Mouse (Mus musculus) lung, embryonic 14.5 days (tissue): ENCODE measurements at regions not wholly inside any gene's neighbourhood (a gene's known extent, or its start where the extent isn't known, plus 50 kb on each side); places are given as distances from the start of the nearest gene placed in this dataset.
"Not testable (repeated sequence)": the region's sequence is repeated elsewhere in the genome, so short reads cannot be mapped to it uniquely, and the experiment has no call there.

Experiments used
- ATAC-seq: fragments of 200-750 bp; cut with Nextera tagmentation; 2 replicates; pipeline ENCODE4 v1.8.0; 2017; ENCODE audit warnings: mild to moderate bottlenecking, moderate TSS enrichment, moderate library complexity; ENCODE audit not compliant: insufficient read depth
- DNase-seq: peaks from one replicate; pipeline ENCODE4 v3.0.0-alpha.2; 2015
- H3K27ac ChIP-seq: fragments of 300-500 bp; sonication (generic); 2 replicates; pipeline ENCODE4 v1.5.1; 2014; ENCODE audit warnings: low read depth, mild to moderate bottlenecking, moderate library complexity
- H3K27me3 ChIP-seq: fragments of 300-500 bp; sonication (generic); 2 replicates; pipeline ENCODE4 v1.6.1; 2014; ENCODE audit warnings: low read length, control low read depth; ENCODE audit not compliant: insufficient read depth
- H3K36me3 ChIP-seq: fragments of 300-500 bp; sonication (generic); 2 replicates; pipeline ENCODE4 v1.6.1; 2014; ENCODE audit warnings: control low read depth; ENCODE audit not compliant: insufficient read depth
- H3K4me1 ChIP-seq: fragments of 300-500 bp; sonication (generic); 2 replicates; pipeline ENCODE4 v1.6.1; 2014; ENCODE audit warnings: antibody characterized with exemption, control low read depth; ENCODE audit not compliant: insufficient read depth
- H3K4me2 ChIP-seq: fragments of 300-500 bp; sonication (generic); 2 replicates; pipeline ENCODE4 v1.6.1; 2014; ENCODE audit warnings: mild to moderate bottlenecking
- H3K4me3 ChIP-seq: fragments of 300-500 bp; sonication (generic); 2 replicates; pipeline ENCODE4 v1.5.1; 2014; ENCODE audit warnings: low read depth, low read length
- H3K9ac ChIP-seq: fragments of 300-500 bp; sonication (generic); 2 replicates; pipeline ENCODE4 v1.6.1; 2014
- H3K9me3 ChIP-seq: fragments of 300-500 bp; sonication (generic); 2 replicates; pipeline ENCODE4 v1.6.1; 2016; ENCODE audit warnings: low read depth, low read length, control low read depth
- CTCF ChIP-seq: IDR thresholded peaks from 2 replicates; pipeline ENCODE4 v1.5.1; 2016; ENCODE audit warnings: antibody characterized with exemption, low read depth
- WGBS: fragments of 180-500 bp; shearing (Covaris S2); extraction: QIAGEN DNeasy Blood & Tissue Kit; methylation state at CpG from one replicate; pipeline ENCODE4 v1.1.7; 2014; 5-methylcytosine and 5-hydroxymethylcytosine counted together

GRCm38 (mm10) chr14:19327321-19327720, 91.4 kb downstream of the Gm21738 start:
- H3K27ac ChIP-seq, result no peak overlapping the region
- WGBS, result 77% methylated on average over 6 of the region's 6 CpGs
- H3K9me3 ChIP-seq, result no peaks in the 10 kb centered on the region
- no peak overlapping the region for H3K9ac ChIP-seq
- H3K4me1 ChIP-seq, result no peaks in the 10 kb centered on the region
- no peak overlapping the region for H3K4me3 ChIP-seq
- H3K4me2 ChIP-seq, result no peak overlapping the region
- DNase-seq (no peak), ATAC-seq (no peak)
- no peak for TF ChIP-seq CTCF
- H3K36me3 ChIP-seq, result no peaks in the 10 kb centered on the region
- no peaks in the 10 kb centered on the region for H3K27me3 ChIP-seq

DNA sequence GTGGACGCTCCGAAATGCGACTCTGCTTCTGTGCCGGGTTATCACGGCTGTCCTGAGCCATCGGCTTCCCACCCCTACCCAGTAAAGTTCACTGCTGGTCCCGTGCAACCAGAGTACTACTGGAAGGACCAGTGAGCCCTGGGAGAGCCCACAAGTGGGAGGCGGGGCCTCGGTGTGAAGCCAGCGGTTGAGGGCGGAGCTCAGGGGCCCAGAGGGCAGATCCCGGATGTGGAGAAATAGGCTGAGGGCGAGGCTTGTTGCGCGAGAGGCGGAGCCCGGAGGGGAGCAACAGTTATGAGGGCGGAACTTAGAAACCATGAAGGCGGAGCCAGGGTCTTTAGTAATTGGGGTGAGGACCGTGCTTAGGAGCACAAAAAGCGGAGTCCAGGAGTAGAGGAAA, 107.1 kb downstream of the Gm21738 start:
- Histone ChIP-seq H3K27ac (no peak overlapping the region), H3K4me2 (no peak overlapping the region), H3K9me3 (0 out of 2 replicates have a peak, but pooled peaks cover 4% of the 10 kb centered on the region), H3K4me3 (no peak overlapping the region), H3K4me1 (no peaks in the 10 kb centered on the region), H3K36me3 (no peaks in the 10 kb centered on the region), H3K9ac (no peak overlapping the region), H3K27me3 (no peaks in the 10 kb centered on the region)
- TF ChIP-seq CTCF, result no peak
- DNase-seq (no peak), ATAC-seq (no peak)
- 72% methylated on average over 21 of the region's 21 CpGs for WGBS

DNA sequence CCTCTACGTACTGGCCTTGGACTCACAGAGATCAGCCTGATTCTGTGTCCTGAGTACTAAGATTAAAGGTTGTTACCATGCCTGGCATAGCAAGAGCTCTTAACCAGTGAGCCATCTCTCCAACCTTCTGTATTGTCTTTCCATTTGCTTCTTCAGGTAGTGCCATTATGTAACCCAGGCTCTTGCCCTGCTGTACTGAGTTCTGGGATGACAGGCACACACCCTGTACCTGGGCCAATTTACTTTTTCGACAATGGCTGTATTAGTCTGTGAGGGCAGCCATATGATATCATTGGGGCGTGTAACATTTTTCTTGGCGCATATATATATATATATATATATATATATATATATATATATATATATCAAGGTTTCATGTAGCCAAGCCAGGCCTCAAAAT, 115.9 kb downstream of the Gm21738 start:
- H3K4me3 ChIP-seq, H3K27me3 ChIP-seq, H3K4me1 ChIP-seq, H3K4me2 ChIP-seq, ATAC-seq, H3K27ac ChIP-seq, H3K36me3 ChIP-seq, H3K9me3 ChIP-seq, DNase-seq, H3K9ac ChIP-seq: not testable (repeated sequence)
- 45% methylated on average over 4 of the region's 4 CpGs for WGBS

DNA sequence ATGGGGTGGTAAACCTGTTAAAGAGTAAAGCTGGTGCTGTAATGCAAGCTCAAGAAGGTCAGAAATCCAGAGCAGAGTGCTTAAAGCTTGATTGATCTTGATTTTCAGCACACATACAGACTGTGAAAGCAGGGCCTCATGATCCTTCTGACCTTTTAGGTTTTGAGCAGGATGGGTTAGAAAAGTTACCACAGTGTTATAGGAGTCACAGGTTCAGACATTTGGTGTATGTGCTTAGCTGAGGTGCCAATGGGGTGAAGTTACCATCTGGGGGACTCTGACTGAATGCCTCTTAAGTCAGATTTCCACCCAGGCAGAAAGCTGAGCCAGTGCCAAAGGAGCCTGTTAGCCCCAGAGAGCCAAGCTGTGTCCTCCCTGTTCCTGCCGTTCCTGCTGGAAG, 139.6 kb downstream of the Gm21738 start:
- no peak for TF ChIP-seq CTCF
- H3K36me3 ChIP-seq, result no peaks in the 10 kb centered on the region
- DNase-seq, result no peak
- no peak overlapping the region for H3K4me2 ChIP-seq
- no peaks in the 10 kb centered on the region for H3K9me3 ChIP-seq
- H3K4me1 ChIP-seq, result no peaks in the 10 kb centered on the region
- no peak overlapping the region for H3K9ac ChIP-seq
- ATAC-seq, result no peak
- H3K4me3 ChIP-seq, result no peak overlapping the region
- 71% methylated on average over 1 of the region's 1 CpGs for WGBS
- no peaks in the 10 kb centered on the region for H3K27me3 ChIP-seq
- no peak overlapping the region for H3K27ac ChIP-seq

GRCm38 (mm10) chr14:19277777-19278385, 140.8 kb downstream of the Gm21738 start:
- ATAC-seq (peak; percentile 91), DNase-seq (peak; percentile 96)
- Histone ChIP-seq H3K4me1 (no peaks in the 10 kb centered on the region), H3K36me3 (no peaks in the 10 kb centered on the region), H3K4me2 (no peak overlapping the region), H3K27me3 (no peaks in the 10 kb centered on the region), H3K9ac (no peak overlapping the region), H3K27ac (no peak overlapping the region), H3K9me3 (no peaks in the 10 kb centered on the region), H3K4me3 (no peak overlapping the region)
- 61% methylated on average over 4 of the region's 4 CpGs for WGBS
- no peak for TF ChIP-seq CTCF
